Mouse (Mus musculus) midbrain, embryonic 14.5 days (tissue): ENCODE data around the gene Ephx1. TPM values are rescaled to one million over a fixed set of nuclear protein-coding genes. Genes with fewer than 3 reads are reported as not detected.
A peak's percentile ranks its signal among the peaks of the same experiment; 100 is the strongest.

ENCODE experiments used
- ATAC-seq: fragments of 200-750 bp; cut with Nextera tagmentation; 2 replicates; pipeline ENCODE4 v1.8.0; 2017; ENCODE audit warnings: moderate number of reproducible peaks, moderate library complexity; ENCODE audit not compliant: low FRiP score, low TSS enrichment
- DNase-seq: peaks from one replicate; pipeline ENCODE4 v3.0.0-alpha.2; 2015
- H3K27ac ChIP-seq: fragments of 300-500 bp; sonication (generic); replicated peaks from 2 replicates; pipeline ENCODE4 v1.5.1; 2014; ENCODE audit warnings: mild to moderate bottlenecking, low read depth, low read length, moderate library complexity
- H3K27me3 ChIP-seq: fragments of 300-500 bp; sonication (generic); 2 replicates; pipeline ENCODE4 v1.6.1; 2014; ENCODE audit warnings: low read length, control low read depth, mixed read lengths; ENCODE audit not compliant: control insufficient read depth, insufficient read depth
- H3K36me3 ChIP-seq: fragments of 300-500 bp; sonication (generic); 2 replicates; pipeline ENCODE4 v1.6.1; 2014; ENCODE audit warnings: low read length, control low read depth; ENCODE audit not compliant: control insufficient read depth, insufficient read depth
- H3K4me1 ChIP-seq: fragments of 300-500 bp; sonication (generic); 2 replicates; pipeline ENCODE4 v1.6.1; 2014; ENCODE audit warnings: mild to moderate bottlenecking, antibody characterized with exemption, low read length, control low read depth; ENCODE audit not compliant: control insufficient read depth, insufficient read depth
- H3K4me2 ChIP-seq: fragments of 300-500 bp; sonication (generic); 2 replicates; pipeline ENCODE4 v1.6.1; 2014; ENCODE audit warnings: mild to moderate bottlenecking, low read length, moderate library complexity
- H3K4me3 ChIP-seq: fragments of 300-500 bp; sonication (generic); replicated peaks from 2 replicates; pipeline ENCODE4 v1.5.1; 2014; ENCODE audit warnings: low read depth, low read length
- H3K9ac ChIP-seq: fragments of 300-500 bp; sonication (generic); replicated peaks from 2 replicates; pipeline ENCODE4 v1.6.1; 2014; ENCODE audit warnings: mild to moderate bottlenecking, low read length, moderate library complexity
- H3K9me3 ChIP-seq: fragments of 300-500 bp; sonication (generic); 2 replicates; pipeline ENCODE4 v1.6.1; 2016; ENCODE audit warnings: low read length, control low read depth, mixed read lengths; ENCODE audit not compliant: control insufficient read depth
- WGBS: fragments of 180-500 bp; shearing (Covaris S2); extraction: QIAGEN DNeasy Blood & Tissue Kit; methylation state at CpG from one replicate; pipeline ENCODE4 v1.1.7; 2014; 5-methylcytosine and 5-hydroxymethylcytosine counted together
- polyA plus RNA-seq: library from polyadenylated mRNA; unstranded; fragments of >200 nt; fragmentation: Nextera tagmentation; extraction: Ambion mirVana; gene quantifications from 2 replicates; pipeline ENCODE4 v1.2.1, GENCODE M21; 2014

Ephx1 gene
- polyA plus RNA-seq, 1 experiment from 2014 or later, result 2.7 TPM

- H3K4me2 ChIP-seq, result no peak overlapping the region
- peaks cover 4% of the 10 kb centered on the region; the same call in 1 of the 2 replicates for H3K4me1 ChIP-seq
- H3K9ac ChIP-seq, result no peak overlapping the region
- H3K27me3 ChIP-seq, result peaks cover 21% of the 10 kb centered on the region
- no peak for ATAC-seq
- H3K27ac ChIP-seq, result no peak overlapping the region
- no peaks in the 10 kb centered on the region for H3K36me3 ChIP-seq
- no peak overlapping the region for H3K4me3 ChIP-seq
- peak; percentile 18 for DNase-seq
- WGBS, result 2% methylated on average over 6 of the region's 6 CpGs
- H3K9me3 ChIP-seq, result no peaks in the 10 kb centered on the region
Observed at GRCm38 (mm10) chr1:180933659-180934058, 87.0 kb downstream of the Ephx1 start.

GRCm38 (mm10) chr1:180931106-180931505, 89.6 kb downstream of the Ephx1 start:
- H3K9ac ChIP-seq, result no peak overlapping the region
- H3K4me1 ChIP-seq, result peaks cover 4% of the 10 kb centered on the region; the same call in 1 of the 2 replicates
- no peaks in the 10 kb centered on the region for H3K36me3 ChIP-seq
- ATAC-seq (no peak), DNase-seq (no peak)
- H3K4me2 ChIP-seq, result no peak overlapping the region
- no peaks in the 10 kb centered on the region for H3K9me3 ChIP-seq
- peaks cover 18% of the 10 kb centered on the region for H3K27me3 ChIP-seq
- H3K27ac ChIP-seq, result no peak overlapping the region
- no peak overlapping the region for H3K4me3 ChIP-seq
- 71% methylated on average over 3 of the region's 3 CpGs for WGBS

- WGBS, result 74% methylated on average over 2 of the region's 2 CpGs
- ATAC-seq (no peak), DNase-seq (no peak)
- Histone ChIP-seq H3K4me2 (no peak overlapping the region), H3K4me3 (no peak overlapping the region), H3K9me3 (no peaks in the 10 kb centered on the region), H3K9ac (no peak overlapping the region), H3K27me3 (0 out of 2 replicates have a peak, but pooled peaks cover 4% of the 10 kb centered on the region), H3K36me3 (no peaks in the 10 kb centered on the region), H3K27ac (no peak overlapping the region), H3K4me1 (peaks cover 4% of the 10 kb centered on the region; the same call in 1 of the 2 replicates)
Observed at GRCm38 (mm10) chr1:180929599-180929998, 91.1 kb downstream of the Ephx1 start.

DNA sequence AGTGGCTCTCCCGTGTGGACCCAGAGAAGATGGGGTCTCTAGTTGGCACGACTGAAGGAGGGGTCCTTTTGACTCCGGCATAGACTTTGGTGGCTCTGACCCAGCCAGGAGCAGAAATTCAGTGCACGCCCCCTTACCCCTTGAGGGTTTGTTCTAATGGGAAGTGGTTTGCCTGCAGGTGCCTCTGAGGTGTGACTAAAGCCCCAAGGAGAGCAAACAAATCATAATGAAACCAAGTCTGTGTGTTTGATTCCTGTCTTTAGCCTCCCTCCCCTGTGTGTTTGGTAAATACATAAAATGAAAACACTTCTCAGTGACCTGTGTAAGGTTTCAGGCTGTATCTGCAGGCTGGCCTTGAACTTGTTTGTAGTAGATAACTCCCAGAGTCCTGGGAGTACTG, 94.4 kb downstream of the Ephx1 start:
- no peak for DNase-seq
- Histone ChIP-seq H3K4me2 (no peak overlapping the region), H3K27ac (no peak overlapping the region), H3K9ac (no peak overlapping the region), H3K36me3 (no peaks in the 10 kb centered on the region), H3K4me1 (no peaks in the 10 kb centered on the region), H3K4me3 (no peak overlapping the region), H3K9me3 (no peaks in the 10 kb centered on the region), H3K27me3 (no peaks in the 10 kb centered on the region)
- ATAC-seq, result no peak
- WGBS, result 74% methylated on average over 4 of the region's 4 CpGs

Other genes with a start within 250 kb of the Ephx1 start
- 3,827 and 3,910 TPM in 2 replicates for gene H3f3a, start 207.0 kb downstream of the Ephx1 start, polyA plus RNA-seq
- 26.1 and 28.7 TPM in 2 replicates for gene Sde2, start 169.8 kb downstream of the Ephx1 start, polyA plus RNA-seq
- 1.3 and 2.0 TPM in 2 replicates for gene Lefty2, start 127.8 kb downstream of the Ephx1 start, polyA plus RNA-seq
- gene Pycr2, start 116.6 kb downstream of the Ephx1 start, polyA plus RNA-seq, result 67.2 and 69.9 TPM in 2 replicates
- 0.28 TPM in 1 of 2 replicates, not detected in the other for gene Lefty1, start 85.9 kb downstream of the Ephx1 start, polyA plus RNA-seq
- gene Tmem63a, start 78.6 kb downstream of the Ephx1 start, polyA plus RNA-seq, result 0.36 and 1.2 TPM in 2 replicates
- gene 9130409I23Rik, start 30.3 kb upstream of the Ephx1 start, polyA plus RNA-seq, result not detected in 2 replicates
- gene Nvl, start 123.3 kb upstream of the Ephx1 start, polyA plus RNA-seq, result 38.4 and 39.5 TPM in 2 replicates
- 58.0 and 58.6 TPM in 2 replicates for gene Cnih4, start 123.8 kb upstream of the Ephx1 start, polyA plus RNA-seq
- 53.1 and 54.8 TPM in 2 replicates for gene Wdr26, start 191.1 kb upstream of the Ephx1 start, polyA plus RNA-seq